Mouse (Mus musculus) ES-E14 (cell line): ENCODE measurements around the gene Gm49396.

Source experiments
- CHD2 ChIP-seq: IDR thresholded peaks from 2 replicates; pipeline ENCODE4 v1.6.1; 2014; ENCODE audit warnings: mild to moderate bottlenecking, low read depth, low read length, inconsistent platforms
- HCFC1 ChIP-seq: IDR thresholded peaks from 2 replicates; pipeline ENCODE4 v1.6.1; 2012; ENCODE audit warnings: low read length, inconsistent platforms, borderline replicate concordance; ENCODE audit not compliant: insufficient read depth

- TF ChIP-seq CHD2: peak; percentile 48; the same call in 1 of the 2 replicates
- TF ChIP-seq HCFC1: peak; percentile 84
Observed at GRCm38 (mm10) chr7:30559443-30559954, 3.6 kb upstream of the Gm49396 start, which contains the start of gene Lin37.
